Mouse (Mus musculus): ENCODE measurements around the gene Pyroxd1. TPM values are rescaled to one million over a fixed set of nuclear protein-coding genes. Genes with fewer than 3 reads are reported as not detected.
"Not testable (repeated sequence)": the region's sequence is repeated elsewhere in the genome, so short reads cannot be mapped to it uniquely, and the experiment has no call there.

The Pyroxd1 gene
- 10 to 100 TPM; 13.6 to 13.8 TPM for total RNA-seq (2021)

DNA sequence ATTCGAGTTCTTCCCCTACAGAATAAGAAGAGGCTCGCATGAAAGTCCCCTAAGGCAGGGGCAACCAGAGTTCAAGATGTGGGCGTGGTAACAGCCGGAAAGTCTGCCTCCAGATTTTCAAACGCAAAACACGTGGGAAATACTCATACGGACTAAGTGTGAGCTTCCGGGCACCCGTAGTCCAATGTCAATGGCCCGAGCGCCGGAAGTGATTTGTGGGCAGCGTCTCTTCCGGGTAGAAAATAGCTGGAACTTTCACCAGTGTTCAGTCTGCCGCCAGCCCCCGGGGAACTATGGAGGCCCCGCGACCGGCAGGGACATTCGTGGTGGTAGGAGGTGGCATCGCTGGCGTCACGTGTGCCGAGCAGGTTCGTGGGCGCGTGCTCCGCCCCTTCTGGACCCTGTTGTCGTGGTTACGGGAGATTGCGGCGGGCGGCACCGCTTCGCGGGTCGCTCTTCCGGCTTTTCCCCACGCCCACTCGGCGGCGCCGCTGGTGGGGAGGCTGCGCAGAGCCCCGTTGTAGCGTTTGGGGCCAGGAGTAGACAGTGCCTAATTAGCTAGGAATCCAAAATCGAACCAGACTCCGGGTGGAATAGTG, at the start of gene Pyroxd1:
Gene Pyroxd1 (plus strand): TSS at position 215 of the 599 bp plus-strand sequence.
- peak; percentile 83 to 86 for DNase-seq

DNA sequence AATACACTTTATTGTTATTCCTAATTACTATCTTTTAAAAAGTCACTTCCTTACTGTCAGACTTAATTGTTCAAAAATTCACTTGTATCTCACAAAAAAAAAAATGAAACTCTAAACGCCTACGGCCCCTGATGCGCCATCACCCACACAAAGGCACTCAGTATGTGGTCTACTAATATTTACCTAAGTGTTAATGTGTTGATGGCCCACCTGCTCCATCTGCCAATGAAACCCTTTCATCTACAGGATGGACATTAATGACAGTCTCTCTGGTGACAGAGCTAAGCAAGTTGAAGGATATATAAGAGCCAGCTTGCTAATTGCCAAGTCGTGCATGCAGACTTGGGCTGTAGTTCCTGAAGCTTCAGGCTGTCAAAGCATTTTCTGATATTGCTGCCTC, 47.4 kb upstream of the Pyroxd1 start, which contains the start of gene Iapp:
Gene Iapp (plus strand): TSS at position 326 of the 400 bp plus-strand sequence.
- no peak for DNase-seq

DNA sequence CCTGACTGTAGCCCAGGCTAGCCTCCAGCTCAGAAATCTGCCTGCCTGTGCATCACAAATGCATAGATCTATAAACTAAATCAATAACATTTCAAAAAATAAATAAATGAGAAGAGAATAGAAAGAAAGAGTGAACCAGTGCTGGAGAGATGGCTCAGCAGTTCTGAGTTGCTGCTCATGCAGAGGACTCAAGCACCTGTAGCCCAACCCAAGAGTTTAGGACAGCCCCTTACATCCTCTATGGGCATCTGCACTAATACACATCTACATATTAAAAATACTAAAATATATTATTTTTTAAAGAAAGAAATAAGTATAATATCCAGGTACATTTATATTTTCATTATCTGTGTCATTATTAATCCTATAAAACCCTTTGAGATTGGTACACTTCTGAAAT, 40.4 kb upstream of the Pyroxd1 start:
- DNase-seq = no peak

DNA sequence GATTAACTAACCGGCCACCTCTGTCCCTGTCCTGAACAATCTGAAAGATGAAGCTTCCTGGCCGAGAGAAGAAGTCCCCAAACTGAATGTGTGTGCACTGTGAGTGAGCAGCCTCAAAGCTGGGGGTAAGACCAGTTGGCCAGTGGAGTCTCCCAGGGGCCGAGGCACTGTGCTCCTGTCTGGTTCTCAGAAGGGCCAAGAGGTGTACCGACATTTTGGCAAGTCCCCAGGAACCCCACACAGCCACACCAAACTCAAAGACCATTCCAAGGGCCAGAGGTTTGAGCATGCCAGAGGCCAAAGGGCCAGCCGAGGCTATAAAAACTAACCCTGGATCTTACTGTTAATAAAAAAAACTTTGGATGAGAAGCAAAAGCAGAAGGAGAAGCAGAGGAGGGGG, 31.2 kb upstream of the Pyroxd1 start:
- no peak for DNase-seq

DNA sequence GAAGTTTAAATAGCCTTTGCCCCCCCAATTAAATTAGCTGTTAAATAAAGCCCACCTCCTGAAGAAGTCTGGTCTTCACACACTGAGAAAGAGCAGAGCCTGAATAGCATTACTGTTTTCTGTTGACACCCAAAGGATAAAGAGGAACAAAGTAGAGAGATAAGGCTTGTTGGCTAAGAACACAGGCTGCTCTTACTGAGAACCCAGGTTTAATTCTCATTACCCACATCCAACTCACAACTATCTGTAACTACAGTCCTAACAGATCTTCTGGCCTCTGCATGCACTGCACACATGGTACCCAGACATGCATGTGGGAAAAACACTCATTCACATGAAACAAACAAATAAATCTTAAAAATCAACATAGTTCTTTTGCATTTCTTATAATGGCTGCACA, 28.3 kb upstream of the Pyroxd1 start:
- DNase-seq = no peak

DNA sequence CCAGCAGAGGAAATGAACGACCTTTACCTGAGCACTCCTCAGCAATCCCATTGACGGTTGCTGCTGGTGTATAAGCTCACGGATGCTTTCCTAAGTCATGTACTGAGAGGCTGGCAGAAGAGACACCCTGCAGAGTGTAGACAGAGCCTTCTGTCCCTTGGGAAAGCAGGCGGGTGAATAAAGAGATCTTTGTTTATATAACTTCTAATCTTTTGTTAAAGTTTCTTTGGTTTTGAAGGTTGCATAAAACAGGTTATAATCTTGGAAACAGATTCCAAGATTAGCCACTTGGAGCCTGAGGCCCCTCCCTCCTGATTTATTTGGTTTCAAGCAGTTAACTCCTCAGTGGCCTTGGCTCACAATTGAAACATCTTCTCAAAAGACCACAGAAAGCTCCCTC, 22.6 kb upstream of the Pyroxd1 start, which contains the start of gene Slco1a5:
Gene Slco1a5 (minus strand): TSS at position 101 of the 400 bp plus-strand sequence.
- no peak for DNase-seq

DNA sequence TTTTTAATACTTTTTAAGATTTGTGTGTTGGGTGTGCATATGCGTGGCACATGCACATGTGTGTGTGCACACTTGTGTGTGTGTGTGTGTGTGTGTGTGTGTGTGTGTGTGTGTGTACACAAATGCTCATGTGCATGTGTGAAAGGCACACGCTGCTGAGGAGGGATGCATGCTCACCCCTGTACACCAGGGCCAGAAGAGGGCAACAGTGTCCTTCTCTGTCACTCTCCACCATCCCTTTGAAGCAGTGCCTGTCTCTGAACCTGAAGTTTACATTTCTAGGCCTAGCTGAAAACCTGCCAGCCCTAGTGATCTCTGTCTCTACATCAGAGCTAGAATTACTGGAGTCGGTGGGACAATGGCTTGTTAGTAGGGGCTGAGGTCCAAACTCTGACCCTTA, 18.9 kb upstream of the Pyroxd1 start:
- DNase-seq = no peak

DNA sequence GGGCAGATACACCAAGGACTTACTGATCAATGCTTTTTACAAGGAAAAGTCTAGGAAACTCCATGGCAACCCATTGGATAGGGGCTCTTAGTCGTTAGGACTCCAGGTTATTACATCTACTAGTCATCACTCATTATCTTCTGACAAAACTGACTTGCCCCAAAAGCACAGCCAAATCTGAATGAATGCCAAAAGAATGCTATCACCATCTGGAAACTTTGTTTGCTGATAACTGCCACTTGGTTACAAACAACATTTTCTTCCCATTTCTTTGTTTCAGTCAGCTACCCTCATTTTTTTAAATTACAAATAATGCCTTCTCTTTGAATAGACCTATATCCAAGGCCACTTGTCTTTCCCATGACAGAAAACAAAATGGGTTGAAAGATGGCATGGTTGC, 16.3 kb upstream of the Pyroxd1 start:
- DNase-seq = no peak

DNA sequence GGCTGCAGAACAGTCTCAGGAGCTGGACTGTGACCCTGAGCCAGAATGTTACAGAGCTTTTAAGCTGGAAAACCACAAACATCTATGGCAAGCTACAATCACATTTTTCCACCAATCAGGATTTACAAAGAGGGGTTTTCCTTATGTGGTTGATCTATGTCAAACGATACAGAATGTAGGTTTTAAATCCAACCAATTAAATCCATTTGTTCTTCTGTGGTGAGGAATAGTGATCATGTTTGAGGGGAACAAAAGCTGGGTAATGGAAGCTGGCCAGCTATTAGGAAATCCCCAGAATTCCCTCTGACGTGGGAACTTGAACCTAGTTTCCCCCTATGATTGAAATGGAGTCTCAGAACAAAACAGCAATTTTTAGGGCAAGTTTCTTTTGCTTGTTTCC, 6.5 kb upstream of the Pyroxd1 start:
- DNase-seq = no peak

DNA sequence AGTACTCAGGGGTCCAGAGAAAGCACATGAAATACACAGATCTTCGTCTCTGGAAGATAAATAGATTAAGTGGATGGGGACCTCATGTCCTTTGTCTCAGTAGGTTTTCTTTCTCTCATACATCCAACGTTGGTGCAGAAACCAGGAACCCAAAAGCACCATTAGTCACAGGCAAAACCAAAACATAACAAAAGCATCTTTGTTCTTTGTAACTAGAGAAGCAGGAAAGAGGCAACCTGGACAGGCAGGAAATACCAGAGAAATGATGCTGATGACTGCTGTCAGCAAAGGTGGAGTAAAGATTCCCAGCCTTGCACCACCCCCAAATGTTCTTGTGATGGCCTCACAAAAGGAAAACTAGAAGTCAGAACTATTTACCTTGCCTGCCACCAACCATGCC, 5.9 kb upstream of the Pyroxd1 start:
- no peak for DNase-seq

DNA sequence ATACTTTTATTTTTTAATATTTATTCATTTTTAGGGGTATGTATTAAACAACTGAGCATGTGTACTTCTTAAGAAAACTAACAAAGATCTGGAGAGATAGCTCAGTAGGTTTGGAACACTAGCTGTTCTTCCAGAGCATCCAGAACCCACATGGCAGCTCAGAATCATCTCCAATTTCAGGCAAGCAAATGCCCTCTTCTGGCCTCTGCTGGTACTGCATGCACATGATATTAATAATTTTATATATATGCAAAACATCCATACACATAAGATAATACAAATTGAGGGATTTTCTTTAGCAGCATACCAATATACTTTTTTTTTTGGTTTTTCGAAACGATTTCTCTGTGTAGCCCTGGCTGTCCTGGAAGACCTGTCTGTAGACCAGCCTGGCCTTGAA, 1.9 kb upstream of the Pyroxd1 start:
- DNase-seq = no peak

DNA sequence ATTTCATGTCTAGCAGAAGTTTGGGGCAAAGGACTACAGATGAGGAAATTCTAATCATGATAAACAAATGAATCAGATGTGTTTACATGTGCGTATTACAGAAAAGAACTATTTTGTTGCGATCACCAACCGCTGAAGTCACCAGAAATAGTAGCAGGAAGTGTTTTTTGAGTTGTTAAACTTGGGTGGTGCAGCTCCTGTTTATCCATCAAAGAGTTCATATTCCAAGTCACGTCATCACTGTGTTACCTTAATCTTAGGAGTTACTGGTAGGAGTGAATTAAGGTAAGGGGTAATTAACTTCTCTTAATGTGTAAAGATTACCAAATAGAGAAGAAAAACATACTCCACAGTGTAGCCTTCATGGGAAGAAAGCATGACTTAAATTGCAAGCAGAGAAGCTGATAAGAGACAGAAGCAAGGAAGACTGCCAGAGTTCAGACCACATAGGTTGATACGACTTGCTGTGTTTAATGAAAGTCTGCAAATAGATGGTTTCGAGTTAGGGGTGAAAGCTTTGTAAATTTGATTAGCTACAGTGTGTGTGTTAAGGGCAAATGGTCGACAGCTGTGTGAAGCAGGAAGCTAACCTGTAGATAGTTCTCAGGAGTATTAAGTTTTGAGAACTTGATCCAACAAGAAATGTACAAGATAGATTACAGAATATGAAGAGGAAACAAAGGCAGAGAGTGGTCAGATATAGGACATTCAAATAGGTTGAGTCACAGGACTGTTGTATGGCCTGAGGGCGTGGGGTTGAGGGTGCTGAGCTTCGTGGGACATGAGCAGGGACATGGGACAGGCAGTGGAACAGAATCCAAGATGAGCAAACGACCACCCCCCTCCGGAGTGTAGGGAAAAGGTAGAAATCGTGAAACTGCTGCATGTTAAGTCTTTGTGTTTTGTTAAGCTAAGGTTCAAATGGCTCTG, 992 bp downstream of the Pyroxd1 start:
- no peak for DNase-seq

DNA sequence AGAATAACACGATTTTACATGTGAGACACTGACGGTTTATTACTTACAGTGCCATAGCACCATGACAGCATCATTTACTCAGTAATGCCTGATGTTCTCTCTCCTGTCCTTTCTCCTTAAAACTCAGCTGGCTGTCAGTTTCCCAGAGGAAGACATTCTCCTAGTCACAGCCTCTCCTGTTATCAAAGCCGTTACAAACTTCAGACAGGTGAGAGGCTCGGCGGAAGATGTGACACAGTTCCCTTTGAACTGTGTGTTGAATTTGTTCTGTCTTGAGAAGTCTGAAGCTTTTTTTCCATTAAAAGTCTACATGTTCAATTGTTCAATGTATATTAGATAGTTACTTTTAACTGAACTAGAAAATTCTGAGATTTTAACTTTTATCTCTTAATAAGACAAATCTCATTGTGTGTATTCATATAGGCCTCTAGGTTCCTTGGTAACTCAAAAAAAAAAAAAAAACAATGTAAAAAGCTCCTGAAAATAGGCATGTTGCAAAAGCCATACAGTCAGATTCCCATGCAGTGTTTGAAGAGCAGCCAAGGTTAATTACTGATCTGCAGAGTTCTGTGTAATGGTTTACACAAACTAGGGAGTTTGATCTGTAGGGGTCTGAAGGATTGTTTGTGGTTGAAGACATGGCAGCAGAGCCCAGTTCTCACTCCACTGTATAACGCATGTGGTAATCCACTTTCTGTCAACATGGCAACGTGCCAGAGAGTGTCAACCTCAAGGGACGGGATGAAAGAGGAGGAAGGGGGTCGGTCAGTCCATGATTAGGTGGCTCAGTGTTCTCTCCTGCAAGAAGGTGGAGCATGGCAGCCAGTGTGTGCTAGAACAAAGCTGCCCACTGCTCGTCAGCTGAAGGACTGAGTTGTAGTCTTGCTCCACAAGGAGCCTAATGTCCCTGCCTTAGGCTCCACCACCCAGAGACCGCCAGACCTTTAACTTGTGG, 2.3 kb downstream of the Pyroxd1 start:
- no peak for DNase-seq

DNA sequence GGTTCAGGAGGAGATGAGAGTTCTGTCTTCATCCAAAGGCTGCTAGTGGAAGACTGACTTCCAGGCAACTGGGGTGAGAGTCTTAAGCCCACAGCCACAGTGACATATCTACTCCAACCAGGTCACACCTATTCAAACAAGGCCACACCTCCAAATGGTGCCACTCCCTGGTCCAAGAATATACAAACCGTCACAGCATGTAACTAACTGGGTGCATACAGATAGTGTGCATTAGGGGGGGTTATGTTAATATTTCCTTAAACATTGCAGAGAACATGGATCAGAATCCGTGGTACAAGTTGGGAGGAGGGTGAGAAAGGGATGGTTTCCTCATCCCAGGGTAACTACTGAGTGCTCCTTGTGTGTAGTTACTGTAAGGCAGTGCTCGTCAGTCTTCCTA, 6.6 kb downstream of the Pyroxd1 start:
- DNase-seq = not testable (repeated sequence)

DNA sequence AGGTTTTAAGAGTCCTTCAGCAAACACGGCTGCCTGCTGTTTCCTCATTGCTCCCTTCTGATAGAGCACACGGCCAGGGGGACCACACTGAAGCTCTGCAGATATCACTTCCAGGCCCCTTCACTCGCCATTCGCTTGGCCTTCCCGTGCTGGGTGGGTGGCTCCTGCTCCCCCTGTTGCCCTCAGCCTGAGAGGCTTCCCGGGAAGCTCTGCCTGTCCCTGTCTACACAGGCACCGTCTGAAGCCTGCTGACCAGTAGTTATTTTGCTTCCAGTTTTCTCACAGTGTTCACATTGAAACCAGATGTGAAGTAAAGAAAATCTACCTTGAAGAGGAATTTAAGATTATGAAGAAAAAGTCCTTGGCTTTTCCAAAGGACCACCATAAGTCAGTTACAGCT, 11.7 kb downstream of the Pyroxd1 start:
- no peak for DNase-seq

DNA sequence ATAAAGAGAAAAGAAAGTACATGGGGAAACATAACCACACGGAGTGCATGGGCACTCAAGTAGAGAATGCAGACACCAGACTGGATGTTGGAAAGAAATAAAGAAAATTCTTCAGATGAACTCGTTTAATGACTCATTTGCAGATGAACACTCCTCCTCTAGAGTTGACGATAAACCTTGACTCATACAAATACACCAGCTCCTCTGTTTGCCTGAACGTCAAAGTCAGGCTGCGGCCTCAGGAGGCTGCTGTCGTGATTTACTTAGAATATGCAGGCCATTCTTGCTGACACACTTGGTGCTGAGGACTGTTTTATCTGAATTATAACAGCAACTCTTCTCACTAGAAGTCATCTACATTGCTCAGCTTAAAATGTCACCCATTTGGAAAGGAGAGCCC, 16.6 kb downstream of the Pyroxd1 start:
- no peak for DNase-seq

DNA sequence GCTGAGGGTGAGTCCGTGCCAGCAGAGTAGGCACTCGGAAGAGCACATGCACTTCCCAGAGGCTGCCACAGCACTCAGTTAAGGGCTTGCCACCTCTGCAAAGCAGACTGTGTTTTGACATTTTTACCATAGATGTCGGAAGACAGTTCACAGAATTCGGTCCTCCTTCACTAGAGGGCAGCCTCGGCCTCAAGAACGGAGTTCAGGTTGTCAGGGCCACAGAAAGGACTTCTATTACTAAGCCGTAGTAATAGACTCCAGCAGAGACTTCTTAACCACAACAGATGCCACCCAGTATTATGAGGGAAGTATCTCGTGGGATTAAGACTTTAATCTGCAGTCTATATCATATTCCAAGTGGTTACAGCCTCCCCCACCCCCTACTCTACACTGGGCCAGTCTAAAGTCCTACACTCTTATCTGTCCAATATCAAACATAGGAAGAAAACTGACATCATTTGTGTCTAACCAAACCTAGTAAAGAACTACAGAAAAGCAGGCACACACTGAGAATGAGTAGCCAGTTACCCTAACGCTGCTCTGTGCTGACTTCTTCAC, 17.6 kb downstream of the Pyroxd1 start:
- no peak for DNase-seq

DNA sequence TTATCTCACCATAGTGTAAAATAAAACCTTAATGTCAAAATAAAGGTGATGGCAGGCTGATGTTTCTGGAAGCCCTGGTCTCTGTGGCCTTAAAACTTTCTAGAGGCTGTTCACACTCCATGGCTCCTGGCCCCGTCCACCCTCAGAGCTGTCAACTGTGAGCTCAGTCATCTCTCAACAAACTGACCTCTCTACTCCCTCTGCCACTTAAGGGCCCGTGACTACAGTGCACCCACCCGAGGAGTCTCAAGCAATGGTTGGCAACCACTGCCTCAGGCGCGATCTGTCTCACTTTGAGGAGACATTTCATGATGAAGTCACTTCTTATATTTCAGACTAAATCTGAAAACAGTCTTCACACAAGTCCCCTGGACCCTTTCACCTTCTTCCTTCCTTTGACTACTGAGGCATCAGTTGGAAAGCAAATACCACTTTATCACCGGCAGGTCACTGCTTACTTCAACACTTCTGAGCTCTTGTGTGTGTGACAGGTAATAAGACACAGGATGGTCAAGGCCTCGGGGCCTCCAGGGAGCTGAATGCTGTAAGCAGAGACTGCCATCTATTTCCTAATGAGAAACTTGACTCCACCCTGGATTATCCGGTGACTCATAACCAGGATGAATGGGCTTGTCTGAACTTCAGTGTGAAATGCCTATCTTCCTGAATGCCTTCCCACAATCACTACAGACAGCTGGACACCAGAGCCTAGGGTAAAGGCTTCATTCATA, 20.5 kb downstream of the Pyroxd1 start:
- no peak for DNase-seq

DNA sequence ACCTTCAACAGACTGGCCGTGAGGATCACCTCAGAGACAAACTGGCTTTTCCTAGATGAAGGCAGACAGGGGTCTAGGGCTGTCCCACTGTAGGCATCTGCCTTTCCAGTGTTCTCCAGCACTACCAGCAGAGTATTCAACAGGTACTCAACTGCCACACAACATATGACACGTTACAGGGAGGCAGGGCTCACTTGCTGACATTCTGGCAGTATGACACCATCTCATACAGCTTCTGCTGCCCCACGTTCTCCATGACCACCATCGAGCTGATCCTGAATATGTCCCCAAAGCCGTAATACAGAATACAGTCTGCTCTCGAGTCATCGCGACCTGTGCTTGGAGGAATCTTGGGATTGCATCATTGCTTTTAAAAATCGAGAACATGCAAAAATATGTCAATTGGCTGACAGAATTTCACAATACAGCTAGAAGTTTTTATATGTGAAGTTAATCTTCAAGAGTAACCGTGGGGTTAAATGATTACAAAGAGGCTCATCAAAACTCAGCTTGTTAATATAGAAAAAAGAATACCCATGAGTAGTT, 21.1 kb downstream of the Pyroxd1 start:
- no peak for DNase-seq

DNA sequence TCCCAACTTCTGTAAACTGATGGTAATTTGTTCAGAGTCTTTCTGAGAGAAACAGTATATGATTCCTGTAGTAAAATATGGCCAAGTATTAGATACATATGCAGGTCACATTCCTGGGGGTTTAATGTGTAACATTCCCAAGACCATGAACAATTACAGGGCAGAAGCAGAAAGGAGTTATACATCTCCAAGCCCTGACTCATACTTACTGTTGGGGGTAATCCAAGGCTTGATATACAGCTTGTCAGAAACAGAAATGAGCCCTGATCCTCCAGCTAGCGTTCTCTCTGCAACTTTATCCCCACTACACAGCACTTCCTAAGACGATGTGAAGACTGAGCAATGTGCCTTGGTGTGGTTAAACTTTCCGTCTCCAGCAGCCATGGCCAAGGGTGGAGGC, 22.1 kb downstream of the Pyroxd1 start:
- DNase-seq = no peak

DNA sequence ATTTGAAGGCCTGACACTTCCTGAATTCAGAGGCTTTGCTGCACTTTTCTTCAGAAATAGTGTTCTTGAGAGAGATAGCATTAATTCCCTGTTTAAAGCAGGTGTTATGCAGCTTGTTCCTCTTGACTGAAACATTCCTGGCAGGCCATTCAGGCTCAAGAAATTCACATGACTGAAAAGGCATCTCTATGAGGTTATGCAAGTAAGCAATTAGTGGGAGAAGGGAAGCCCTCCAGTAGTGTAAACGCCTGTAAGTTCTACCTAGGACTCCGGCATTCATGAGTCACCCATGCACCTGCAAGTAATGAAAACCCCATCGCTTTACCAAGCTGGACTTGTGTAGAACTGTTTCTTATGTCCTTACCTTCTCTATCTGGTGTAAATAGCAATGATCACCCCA, 24.1 kb downstream of the Pyroxd1 start:
- no peak for DNase-seq

All from layer of hippocampus, postnatal 36 days (tissue).